Mouse (Mus musculus) MEL (cell line): ENCODE data around the gene Trank1. TPM values are rescaled to one million over a fixed set of nuclear protein-coding genes. Genes with fewer than 3 reads are reported as not detected.

Source experiments
- DNase-seq: peaks from one replicate; pipeline ENCODE4 v3.0.0; 2011; ENCODE audit warnings: low read depth, low spot score
- H3K27ac ChIP-seq: 2 replicates; pipeline ENCODE4 v1.5.1; 2012; ENCODE audit warnings: low read depth, mild to moderate bottlenecking, control low read depth, low read length, moderate library complexity; ENCODE audit not compliant: control insufficient read depth
- H3K27me3 ChIP-seq, 2 experiments: fragments of 150-350 bp in 1 of 2; sonication (generic) in 1 of 2; 2 replicates each; pipeline ENCODE4 v1.6.1; 2012; ENCODE audit warnings: low read length in 2 of 2, mild to moderate bottlenecking in 2 of 2, improper control_type of control experiment in 1 of 2, moderate library complexity in 1 of 2; ENCODE audit not compliant: insufficient read depth in 2 of 2, control insufficient read depth in 1 of 2
- H3K36me3 ChIP-seq, 2 experiments: 2 replicates each; pipeline ENCODE4 v1.6.1; 2012 to 2014; ENCODE audit warnings: low read length in 2 of 2, improper control_type of control experiment in 1 of 2, inconsistent platforms in 1 of 2, mild to moderate bottlenecking in 1 of 2; ENCODE audit not compliant: insufficient read depth in 2 of 2, control insufficient read depth in 1 of 2
- H3K4me1 ChIP-seq, 2 experiments: fragments of 150-350 bp in 1 of 2; sonication (generic) in 1 of 2; 2 replicates each; pipeline ENCODE4 v1.6.1; 2012; ENCODE audit warnings: low read length in 2 of 2, improper control_type of control experiment in 1 of 2, mild to moderate bottlenecking in 1 of 2; ENCODE audit not compliant: insufficient read depth in 2 of 2, control insufficient read depth in 1 of 2
- H3K4me3 ChIP-seq, 2 experiments: fragments of 150-350 bp in 1 of 2; sonication (generic) in 1 of 2; 2 replicates each; pipeline ENCODE4 v1.5.1; 2012; ENCODE audit warnings: low read depth in 2 of 2, low read length in 2 of 2, mild to moderate bottlenecking in 2 of 2, moderate library complexity in 2 of 2, control low read depth in 1 of 2, improper control_type of control experiment in 1 of 2; ENCODE audit not compliant: control insufficient read depth in 1 of 2, insufficient read depth in 1 of 2
- H3K79me2 ChIP-seq: 2 replicates; pipeline ENCODE4 v1.6.1; 2012; ENCODE audit warnings: mild to moderate bottlenecking, low read length, moderate library complexity; ENCODE audit not compliant: control insufficient read depth, poor library complexity, insufficient read depth
- H3K9ac ChIP-seq: 2 replicates; pipeline ENCODE4 v1.6.1; 2012; ENCODE audit warnings: low read depth, mild to moderate bottlenecking, control low read depth, low read length, moderate library complexity; ENCODE audit not compliant: control insufficient read depth, poor library complexity, severe bottlenecking
- H3K9me3 ChIP-seq: fragments of 150-350 bp; sonication (generic); replicated peaks from 2 replicates; pipeline ENCODE4 v1.6.1; 2012; ENCODE audit warnings: mild to moderate bottlenecking, low read length, improper control_type of control experiment, moderate library complexity; ENCODE audit not compliant: insufficient read depth
- BHLHE40 ChIP-seq: IDR thresholded peaks from 2 replicates; pipeline ENCODE4 v1.6.1; 2012; ENCODE audit warnings: low read depth, mild to moderate bottlenecking, inconsistent platforms, low read length, improper control_type of control experiment, borderline replicate concordance
- CHD2 ChIP-seq: IDR thresholded peaks from 2 replicates; pipeline ENCODE4 v1.6.1; 2011; ENCODE audit warnings: low read length, improper control_type of control experiment
- CTCF ChIP-seq, 3 experiments: IDR thresholded peaks in 2 of 3; conservative IDR thresholded peaks in 1 of 3; 2 replicates each; pipeline ENCODE4 v1.5.1; 2011 to 2012; ENCODE audit warnings: low read length in 3 of 3, low read depth in 2 of 3, mild to moderate bottlenecking in 2 of 3, improper control_type of control experiment in 1 of 3, inconsistent platforms in 1 of 3, mixed read lengths in 1 of 3, moderate library complexity in 1 of 3; ENCODE audit not compliant: control insufficient read depth in 1 of 3, insufficient read depth in 1 of 3, poor library complexity in 1 of 3, severe bottlenecking in 1 of 3
- ELF1 ChIP-seq: IDR thresholded peaks from 2 replicates; pipeline ENCODE4 v1.6.1; 2014; ENCODE audit warnings: low read depth, mild to moderate bottlenecking, inconsistent platforms, low read length, improper control_type of control experiment, moderate library complexity
- EP300 ChIP-seq, 2 experiments: IDR thresholded peaks; 2 replicates each; pipeline ENCODE4 v1.6.1; 2011; ENCODE audit warnings: improper control_type of control experiment in 2 of 2, low read length in 2 of 2, low read depth in 1 of 2, mild to moderate bottlenecking in 1 of 2
- GABPA ChIP-seq: IDR thresholded peaks from 2 replicates; pipeline ENCODE4 v1.6.1; 2012; ENCODE audit warnings: low read depth, mild to moderate bottlenecking, inconsistent platforms, low read length, improper control_type of control experiment, moderate library complexity
- GATA1 ChIP-seq: IDR thresholded peaks from 2 replicates; pipeline ENCODE4 v1.6.1; 2011; ENCODE audit warnings: low read depth, low read length, improper control_type of control experiment
- KAT2A ChIP-seq: conservative IDR thresholded peaks from 2 replicates; pipeline ENCODE4 v1.6.1; 2012; ENCODE audit warnings: low read depth, low read length, improper control_type of control experiment, inconsistent platforms
- MAX ChIP-seq: IDR thresholded peaks from 2 replicates; pipeline ENCODE4 v1.6.1; 2011; ENCODE audit warnings: low read length, improper control_type of control experiment
- MXI1 ChIP-seq: IDR thresholded peaks from 2 replicates; pipeline ENCODE4 v1.6.1; 2011; ENCODE audit warnings: mild to moderate bottlenecking, low read depth, low read length, improper control_type of control experiment
- MYB ChIP-seq: IDR thresholded peaks from 2 replicates; pipeline ENCODE4 v1.6.1; 2011; ENCODE audit warnings: mild to moderate bottlenecking, low read depth, low read length, improper control_type of control experiment
- MYC ChIP-seq: IDR thresholded peaks from 2 replicates; pipeline ENCODE4 v1.6.1; 2011; ENCODE audit warnings: low read depth, mild to moderate bottlenecking, low read length, improper control_type of control experiment, moderate library complexity
- NELFE ChIP-seq: IDR thresholded peaks from 2 replicates; pipeline ENCODE4 v1.6.1; 2011; ENCODE audit warnings: low read depth, low read length, improper control_type of control experiment
- POLR2AphosphoS2 ChIP-seq: IDR thresholded peaks from 2 replicates; pipeline ENCODE4 v1.6.1; 2011; ENCODE audit warnings: low read length, improper control_type of control experiment
- POLR2AphosphoS5 ChIP-seq: IDR thresholded peaks from 2 replicates; pipeline ENCODE4 v1.6.1; 2012; ENCODE audit warnings: low read depth, borderline replicate concordance, mild to moderate bottlenecking, inconsistent platforms, low read length, moderate library complexity, mixed read lengths
- RAD21 ChIP-seq: IDR thresholded peaks from 2 replicates; pipeline ENCODE4 v1.6.1; 2011; ENCODE audit warnings: mild to moderate bottlenecking, low read depth, low read length, improper control_type of control experiment
- RCOR1 ChIP-seq: IDR thresholded peaks from 2 replicates; pipeline ENCODE4 v1.6.1; 2012; ENCODE audit warnings: low read depth, mild to moderate bottlenecking, inconsistent platforms, low read length, improper control_type of control experiment
- SIN3A ChIP-seq: IDR thresholded peaks from 2 replicates; pipeline ENCODE4 v1.6.1; 2012; ENCODE audit warnings: low read length, improper control_type of control experiment, inconsistent platforms
- SMC3 ChIP-seq: IDR thresholded peaks from 2 replicates; pipeline ENCODE4 v1.6.1; 2011; ENCODE audit warnings: low read depth, low read length, improper control_type of control experiment
- TAL1 ChIP-seq: IDR thresholded peaks from 2 replicates; pipeline ENCODE4 v1.6.1; 2012; ENCODE audit warnings: mild to moderate bottlenecking, inconsistent platforms, low read length, moderate library complexity, mixed read lengths
- TCF12 ChIP-seq: IDR thresholded peaks from 2 replicates; pipeline ENCODE4 v1.6.1; 2014; ENCODE audit warnings: low read depth, mild to moderate bottlenecking, inconsistent platforms, low read length, improper control_type of control experiment, moderate library complexity
- UBTF ChIP-seq: IDR thresholded peaks from 2 replicates; pipeline ENCODE4 v1.6.1; 2012; ENCODE audit warnings: low read depth, mild to moderate bottlenecking, inconsistent platforms, low read length, improper control_type of control experiment, moderate library complexity, borderline replicate concordance; ENCODE audit not compliant: insufficient read depth
- USF1 ChIP-seq: IDR thresholded peaks from 2 replicates; pipeline ENCODE4 v1.6.1; 2014; ENCODE audit warnings: low read depth, mild to moderate bottlenecking, inconsistent platforms, low read length, improper control_type of control experiment, moderate library complexity
- USF2 ChIP-seq, 2 experiments: IDR thresholded peaks; 2 replicates each; pipeline ENCODE4 v1.6.1; 2011 to 2012; ENCODE audit warnings: improper control_type of control experiment in 2 of 2, low read length in 2 of 2, borderline replicate concordance in 1 of 2, inconsistent platforms in 1 of 2, low read depth in 1 of 2, mild to moderate bottlenecking in 1 of 2; ENCODE audit not compliant: insufficient read depth in 1 of 2
- ZMIZ1 ChIP-seq: IDR thresholded peaks from 2 replicates; pipeline ENCODE4 v1.6.1; 2012; ENCODE audit warnings: low read depth, mild to moderate bottlenecking, inconsistent platforms, low read length, improper control_type of control experiment, moderate library complexity
- ZNF384 ChIP-seq: IDR thresholded peaks from 2 replicates; pipeline ENCODE4 v1.6.1; 2012; ENCODE audit warnings: low read depth, mild to moderate bottlenecking, inconsistent platforms, low read length, improper control_type of control experiment
- polyA plus RNA-seq, 2 experiments: library from polyadenylated mRNA; stranded (reverse) in 1 of 2; unstranded in 1 of 2; fragments of >175 nt in 1 of 2; fragments of >200 nt in 1 of 2; gene quantifications; 2 replicates each; pipeline versions ENCODE4 v1.2.1 to v1.2.4; 2012; ENCODE audit warnings: low replicate concordance in 2 of 2, low read depth in 1 of 2; ENCODE audit not compliant: insufficient read length in 2 of 2, insufficient read depth in 1 of 2, missing spikeins in 1 of 2
- total RNA-seq: library from RNA; depleted of rRNA; stranded (reverse); fragments of 300-350 nt; gene quantifications from 2 replicates; pipeline ENCODE4 v1.2.3, GENCODE M21; 2012

The Trank1 gene
- total and polyA plus RNA-seq, 3 experiments = not detected

GRCm38 (mm10) chr9:111298606-111299005 lies 12.9 kb upstream of the Trank1 start:
- Histone ChIP-seq H3K36me3 (peaks cover 0 to 8% of the 10 kb centered on the region in 2 experiments; a peak in 2 of 4 replicates), H3K4me1 (peaks cover 2 to 6% of the 10 kb centered on the region in 2 experiments), H3K9ac (no peak overlapping the region), H3K4me3 (no peak overlapping the region), H3K27ac (no peak overlapping the region), H3K79me2 (no peaks in the 10 kb centered on the region), H3K9me3 (no peaks in the 10 kb centered on the region), H3K27me3 (no peaks in the 10 kb centered on the region; a peak in 2 of 4 replicates)
- no peak for DNase-seq
- TF ChIP-seq BHLHE40 (no peak), USF2 (IDR thresholded peaks at IDR 0.05; ENCODE audit: borderline replicate concordance in 1 of 2, insufficient read depth in 1 of 2, low read depth in 1 of 2, low read length in 2 of 2) (no peak), SIN3A (no peak), KAT2A (no peak), RCOR1 (no peak), ELF1 (no peak), POLR2AphosphoS5 (no peak), USF1 (no peak)
- TF ChIP-seq, all 39 proteins: peak for 0

GRCm38 (mm10) chr9:111302196-111302831 lies 9.2 kb upstream of the Trank1 start:
- Histone ChIP-seq H3K36me3 (peaks cover 0 to 8% of the 10 kb centered on the region in 2 experiments; a peak in 2 of 4 replicates), H3K4me3 (no peak overlapping the region), H3K9me3 (no peaks in the 10 kb centered on the region), H3K79me2 (no peaks in the 10 kb centered on the region), H3K4me1 (peaks cover 2 to 6% of the 10 kb centered on the region in 2 experiments), H3K9ac (no peak overlapping the region), H3K27ac (peak overlapping the region; percentile 5; the same call in 1 of the 2 replicates), H3K27me3 (no peaks in the 10 kb centered on the region; a peak in 1 of 4 replicates)
- peak; percentile 54; the same call in 1 of the 2 replicates for TF ChIP-seq MYB
- TF ChIP-seq GABPA = no peak
- TF ChIP-seq TAL1 = no peak
- no peak for TF ChIP-seq NELFE
- no peak for TF ChIP-seq POLR2AphosphoS2
- no peak for TF ChIP-seq USF2 (IDR thresholded peaks at IDR 0.05; ENCODE audit: borderline replicate concordance in 1 of 2, insufficient read depth in 1 of 2, low read depth in 1 of 2, low read length in 2 of 2)
- TF ChIP-seq TCF12 = peak; percentile 72
- TF ChIP-seq MYC = 0 out of 2 replicates have a peak, but pooled peaks have one; percentile 54
- TF ChIP-seq ZMIZ1 = no peak
- TF ChIP-seq UBTF = no peak
- TF ChIP-seq MXI1 = peak; percentile 43; the same call in 1 of the 2 replicates
- TF ChIP-seq MAX = no peak
- TF ChIP-seq SIN3A = no peak
- no peak for TF ChIP-seq GATA1
- TF ChIP-seq USF1 = peak; percentile 61; the same call in 1 of the 2 replicates
- peak; percentile 45; the same call in 1 of the 2 replicates for TF ChIP-seq BHLHE40
- peak; percentile 93 for TF ChIP-seq ZNF384
- TF ChIP-seq RAD21 = no peak
- TF ChIP-seq SMC3 = no peak
- no peak for TF ChIP-seq CTCF (IDR thresholded peaks at IDR 0.05 in 2 of 3, conservative IDR thresholded peaks at IDR 0.05 in 1 of 3; ENCODE audit: control insufficient read depth in 1 of 3, insufficient read depth in 1 of 3, low read depth in 2 of 3, low read length in 3 of 3, poor library complexity in 1 of 3, severe bottlenecking in 1 of 3)
- peak; percentile 57 to 72; a peak in 2 of 4 replicates for TF ChIP-seq EP300 (IDR thresholded peaks at IDR 0.05; ENCODE audit: low read depth in 1 of 2, low read length in 2 of 2)
- no peak for TF ChIP-seq CHD2
- DNase-seq = peak; percentile 56
